Mouse (Mus musculus) monocyte, adult 2 months (primary cell): Measurements from ENCODE around the gene Atg4a.

ENCODE experiments used
- DNase-seq, 2 experiments: peaks; one replicate each; pipeline ENCODE4 v3.0.0; 2022; ENCODE audit warnings: low spot score in 2 of 2, low read depth in 1 of 2

The Atg4a gene

DNA sequence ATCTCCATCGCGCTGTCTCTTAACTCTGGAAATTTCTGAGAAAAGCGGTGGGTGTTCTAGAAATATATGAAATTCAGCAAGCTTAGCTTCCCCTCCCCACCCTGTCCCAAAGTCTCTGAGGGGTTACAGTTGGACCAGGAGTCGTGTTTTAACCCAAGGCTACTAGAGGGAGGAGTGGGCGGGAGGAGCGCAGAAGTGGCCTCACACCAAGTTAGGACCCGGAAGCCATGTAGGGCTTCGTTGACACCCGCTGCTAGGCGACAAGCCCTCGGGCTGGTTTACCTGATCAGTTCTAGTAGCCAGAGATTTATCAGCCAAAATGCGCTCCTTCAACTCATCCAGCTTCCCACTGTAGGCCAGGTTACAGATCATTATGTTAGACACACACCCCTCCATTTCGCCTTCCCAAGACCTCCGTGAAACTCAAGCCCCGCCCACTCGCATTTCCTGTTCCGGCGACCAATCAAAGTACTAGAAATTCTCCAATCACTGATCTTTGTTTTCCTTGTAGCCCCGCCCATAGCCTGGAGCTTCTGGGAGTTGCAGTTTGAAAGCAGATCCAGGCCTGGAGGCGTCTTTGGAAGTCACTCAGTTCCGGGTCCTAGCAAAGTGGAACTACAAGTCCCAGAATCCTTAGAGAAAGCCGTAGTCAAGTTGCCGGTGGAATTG lies at the start of gene Atg4a, which contains the start of gene Psmd10:
Gene Atg4a (plus strand): TSS at position 636 of the 669 bp plus-strand sequence.
Gene Psmd10 (minus strand): TSS at position 457 of the 669 bp plus-strand sequence.
- DNase-seq, result peak; percentile 53 to 77

DNA sequence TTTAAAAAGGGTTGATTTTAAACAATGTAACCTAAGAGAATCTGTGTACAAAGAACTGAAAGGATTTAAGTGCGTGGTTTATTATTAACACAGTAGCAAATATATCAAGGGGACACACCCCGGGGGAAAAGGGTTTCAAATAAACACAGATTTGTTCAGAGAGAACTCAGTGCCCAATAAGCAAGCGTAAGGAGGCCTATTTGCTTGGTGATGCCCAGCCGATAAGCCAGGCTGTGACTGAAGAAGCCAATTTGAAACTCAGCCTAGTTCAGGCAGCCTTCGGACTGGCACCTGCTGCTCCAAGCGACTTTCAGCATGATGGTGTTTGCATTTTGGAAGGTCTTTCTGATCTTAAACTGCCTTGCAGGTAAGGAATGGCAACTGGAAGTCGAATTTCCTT lies 49.3 kb upstream of the Atg4a start, which contains the start of gene Vsig1:
Gene Vsig1 (plus strand): TSS at position 249 of the 400 bp plus-strand sequence.
- DNase-seq, result no peak

DNA sequence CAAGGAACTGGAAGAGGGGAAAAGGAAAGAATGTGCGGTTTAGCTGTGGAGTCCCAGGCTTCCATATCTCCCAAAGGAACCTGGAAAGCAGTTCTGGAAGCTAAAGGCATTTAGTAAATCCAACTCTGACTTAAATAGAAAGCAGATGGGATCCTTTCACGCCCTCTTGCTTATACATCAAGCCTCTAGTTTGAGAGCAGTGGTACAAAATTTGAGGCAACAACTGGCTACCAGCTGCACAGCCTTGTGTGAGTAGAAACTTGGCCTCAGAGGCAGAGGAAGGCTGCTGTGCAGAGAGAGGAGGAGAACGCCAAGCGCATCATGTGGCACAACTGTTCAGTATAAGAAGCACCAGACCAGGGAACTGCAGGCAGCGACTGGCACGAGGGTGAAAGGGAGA lies 35.4 kb upstream of the Atg4a start:
- DNase-seq, result no peak

DNA sequence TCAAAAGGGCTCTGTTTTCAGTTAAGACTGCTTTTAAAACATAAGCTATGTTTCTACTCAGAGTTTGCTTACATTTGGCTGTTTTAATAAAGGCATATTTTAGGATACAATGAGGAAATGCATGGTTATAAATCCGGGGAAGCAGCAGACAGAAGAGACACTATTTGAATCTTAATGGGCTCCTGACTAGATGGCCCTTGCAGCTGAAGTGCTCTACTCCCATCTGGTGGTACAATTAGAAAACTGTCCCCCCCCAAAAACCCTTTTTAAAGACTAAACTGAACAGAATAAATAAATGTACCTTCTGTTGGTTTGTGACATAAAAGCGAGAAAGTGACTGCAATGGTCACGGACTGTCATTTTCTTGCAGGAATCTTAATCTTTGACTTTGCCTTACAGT lies 24.6 kb upstream of the Atg4a start:
- no peak for DNase-seq

DNA sequence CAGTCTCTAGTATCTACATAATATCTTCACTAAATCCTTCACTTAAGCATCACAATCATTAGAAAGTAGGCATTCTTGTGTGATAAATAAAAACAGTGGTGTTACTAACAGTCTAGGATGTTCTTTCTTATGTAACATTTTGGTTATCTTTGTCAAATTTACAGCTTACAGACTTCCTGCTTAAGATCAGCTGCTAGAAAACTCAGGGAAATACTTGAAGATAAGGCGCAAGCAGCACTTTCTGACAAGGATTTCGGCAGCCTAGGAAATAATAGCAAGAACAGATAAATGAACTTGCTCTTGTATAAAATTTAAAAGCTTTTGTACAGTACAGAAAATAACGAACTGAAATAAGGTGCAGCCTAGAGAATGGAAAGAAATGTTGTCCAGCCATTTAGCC lies 23.4 kb upstream of the Atg4a start:
- DNase-seq, result no peak

DNA sequence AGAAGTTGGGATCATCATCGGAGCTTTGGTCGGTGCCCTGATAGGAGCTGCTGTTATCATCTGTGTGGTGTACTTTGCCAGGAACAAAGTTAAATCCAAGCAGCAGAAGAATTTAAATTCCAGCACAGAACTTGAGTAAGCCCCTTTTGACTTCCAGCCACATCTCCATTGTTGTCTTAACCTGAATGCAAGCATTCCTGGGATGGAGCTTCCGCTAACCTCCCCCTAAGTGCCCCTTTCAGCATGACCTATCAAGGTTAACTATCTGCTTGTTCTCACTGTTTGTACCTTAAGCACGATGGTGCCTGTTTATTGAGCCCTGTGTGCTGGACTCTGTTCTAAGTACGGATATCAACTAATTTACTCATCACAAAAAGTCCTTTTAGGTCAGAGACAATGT lies 20.4 kb upstream of the Atg4a start:
- DNase-seq, result no peak

DNA sequence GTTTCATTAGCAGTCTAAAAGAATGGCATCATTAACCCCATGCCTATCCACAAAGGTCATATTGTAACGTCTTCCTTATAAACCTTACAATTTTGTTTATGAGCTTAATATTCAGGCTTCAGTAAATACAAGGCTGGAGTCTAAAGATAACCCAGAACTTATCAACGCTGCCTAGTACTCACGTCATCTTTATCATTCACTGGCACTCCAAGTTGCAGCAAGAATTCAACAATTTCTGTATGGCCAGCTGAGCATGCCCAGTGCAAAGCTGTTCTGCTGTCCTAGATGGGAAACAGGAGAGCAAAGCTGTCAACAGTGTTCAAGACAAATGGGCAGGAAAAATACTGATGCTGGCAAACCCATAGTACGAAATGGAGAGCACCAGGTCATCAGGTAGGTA lies 3.1 kb upstream of the Atg4a start:
- no peak for DNase-seq

DNA sequence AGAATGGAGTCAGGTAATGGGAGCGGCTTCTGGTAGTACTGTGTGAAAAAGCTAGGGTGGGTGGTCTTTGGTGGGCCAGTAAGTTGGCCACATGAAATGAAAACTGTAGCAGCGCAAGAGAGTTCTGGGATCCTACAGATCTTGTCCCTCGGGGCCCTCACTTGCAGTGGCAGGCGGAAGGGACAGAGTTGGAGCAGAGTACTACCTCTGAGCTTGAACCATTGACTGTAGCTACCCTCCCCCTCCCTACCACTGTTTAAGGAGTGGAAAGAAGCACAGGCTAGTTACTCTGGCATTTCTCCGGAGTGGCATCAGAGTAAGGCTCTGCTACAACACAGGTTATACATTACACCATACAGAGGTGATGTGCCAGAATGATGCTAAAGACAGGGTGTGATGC lies 252 bp downstream of the Atg4a start:
- no peak for DNase-seq

DNA sequence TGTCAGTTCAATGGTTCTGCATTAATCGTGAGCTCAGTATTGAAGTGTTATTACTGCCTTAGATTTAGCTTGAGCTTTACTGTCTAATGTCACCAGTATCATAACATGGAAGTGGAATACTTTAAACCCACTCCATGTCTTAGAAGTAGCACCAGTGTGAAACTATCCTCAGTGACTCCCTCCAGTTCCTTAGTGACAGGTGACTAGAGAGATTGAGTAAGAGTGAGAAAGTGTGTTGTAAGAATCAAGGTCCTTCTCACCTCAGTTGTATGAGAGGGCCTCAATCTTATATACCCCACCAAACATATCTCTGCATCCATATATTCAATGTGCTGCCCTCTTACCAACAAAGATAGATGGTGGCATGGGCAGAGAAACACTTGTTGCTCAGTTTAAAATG lies 22.2 kb downstream of the Atg4a start:
- DNase-seq, result no peak

DNA sequence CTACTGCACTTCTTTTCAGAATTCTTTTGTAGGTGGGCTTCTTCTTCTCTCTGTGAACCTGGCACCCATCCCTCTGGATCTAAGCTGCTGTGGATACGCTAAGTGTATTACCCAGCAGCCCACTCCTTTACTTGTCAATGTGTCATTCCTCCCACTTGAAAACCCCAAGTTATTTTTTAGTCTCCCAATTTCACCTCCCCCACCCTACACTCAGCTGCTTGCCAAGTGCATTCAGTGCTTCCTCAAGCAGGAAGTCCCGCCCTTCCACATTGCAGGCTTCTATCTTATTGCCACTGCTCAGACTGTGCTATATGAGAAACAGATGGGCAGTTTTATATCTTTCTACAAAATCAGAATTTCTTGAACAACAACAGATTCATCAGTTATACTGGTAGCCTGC lies 22.8 kb downstream of the Atg4a start:
- DNase-seq, result no peak

DNA sequence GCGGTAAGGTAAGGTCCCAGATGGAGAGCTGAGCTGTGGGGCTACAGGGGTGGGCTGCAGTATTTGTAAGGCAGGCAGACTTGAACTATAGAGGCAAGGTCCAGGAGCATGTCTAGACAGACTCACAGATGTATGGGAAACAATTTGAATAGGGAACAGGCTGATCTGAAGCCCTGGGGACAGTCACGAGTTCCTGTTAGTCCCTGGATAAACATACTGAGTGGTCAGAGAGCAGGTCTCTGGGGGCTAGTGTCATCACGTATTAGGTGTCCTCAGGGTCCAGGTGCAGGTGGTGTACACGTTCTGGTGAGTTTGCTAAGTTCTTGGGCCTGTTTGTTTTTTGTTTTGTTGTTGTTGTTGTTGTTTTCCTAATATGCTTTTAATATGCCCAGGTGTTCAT lies 23.5 kb downstream of the Atg4a start:
- DNase-seq, result no peak

DNA sequence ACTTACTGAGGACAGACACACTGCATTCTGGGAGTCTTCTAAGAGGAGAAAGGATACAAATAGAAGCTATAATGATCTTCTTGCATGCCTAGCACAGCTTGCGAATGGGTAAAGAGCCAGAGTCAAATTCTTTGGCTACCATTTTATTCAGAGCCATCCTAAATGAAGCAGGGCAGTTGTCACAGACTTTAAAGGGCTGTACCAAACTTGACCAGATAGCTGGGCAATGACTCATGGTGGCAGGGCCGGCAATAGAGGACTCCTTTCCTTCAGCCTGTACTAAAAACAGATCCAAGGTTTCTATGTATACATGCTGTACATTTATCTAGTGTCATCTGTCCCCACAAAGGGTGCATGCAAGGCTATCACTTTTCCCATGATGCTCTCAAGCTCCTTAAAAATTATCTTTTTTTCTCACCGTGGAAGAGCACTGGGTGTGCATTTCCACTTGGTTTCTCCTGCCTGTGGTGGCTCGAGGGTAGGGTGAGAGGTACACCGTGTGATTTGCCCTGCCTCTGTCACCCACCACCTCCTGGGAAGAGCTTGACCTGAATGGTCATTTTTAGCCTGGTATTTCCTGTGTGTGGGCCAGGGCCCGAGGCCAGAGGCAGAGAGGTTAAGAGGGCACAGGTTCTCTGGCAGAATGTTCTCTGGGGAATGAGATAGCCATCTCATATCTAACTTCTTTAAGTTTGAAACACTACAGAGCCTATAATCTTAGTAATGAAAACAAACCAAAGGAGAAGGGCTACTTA lies 26.7 kb downstream of the Atg4a start:
- DNase-seq, result no peak

DNA sequence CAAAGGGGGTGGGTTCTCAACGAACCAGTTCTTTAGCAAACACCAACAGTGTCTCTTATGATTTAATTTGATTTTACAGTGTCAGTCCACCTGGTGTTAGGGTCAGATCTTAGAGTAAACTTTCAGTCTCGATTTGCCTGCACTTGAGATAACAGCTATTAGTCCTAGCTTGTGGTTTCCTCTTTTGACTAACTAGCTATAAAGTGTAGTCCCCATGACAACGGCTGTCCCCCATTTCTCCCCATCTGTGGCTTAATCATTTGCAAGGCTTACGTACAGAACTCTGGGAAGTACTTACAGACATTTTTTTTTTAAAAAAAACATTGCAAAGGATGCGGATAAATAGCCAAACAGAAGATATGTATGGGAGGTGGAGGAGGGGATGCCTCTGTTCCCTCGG lies 28.1 kb downstream of the Atg4a start:
- no peak for DNase-seq

DNA sequence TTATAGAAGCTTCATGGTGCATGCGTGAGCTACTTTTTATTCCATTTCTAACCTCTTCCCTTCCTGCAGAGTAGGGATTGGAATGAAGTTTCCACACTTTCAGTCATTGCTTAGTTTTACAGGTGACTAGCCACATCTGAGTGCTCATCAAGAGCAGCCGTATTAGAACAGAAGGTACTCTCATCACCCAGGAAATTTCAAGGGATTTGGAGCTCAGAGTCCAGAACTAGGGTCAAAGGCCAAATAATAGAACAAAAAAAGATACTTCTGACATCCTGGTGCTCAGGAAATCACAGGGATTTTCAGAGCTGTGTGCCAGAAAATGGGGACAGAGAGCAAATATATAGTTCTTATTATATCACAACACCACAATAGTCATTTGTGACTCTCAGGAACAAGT lies 28.5 kb downstream of the Atg4a start:
- DNase-seq, result no peak

DNA sequence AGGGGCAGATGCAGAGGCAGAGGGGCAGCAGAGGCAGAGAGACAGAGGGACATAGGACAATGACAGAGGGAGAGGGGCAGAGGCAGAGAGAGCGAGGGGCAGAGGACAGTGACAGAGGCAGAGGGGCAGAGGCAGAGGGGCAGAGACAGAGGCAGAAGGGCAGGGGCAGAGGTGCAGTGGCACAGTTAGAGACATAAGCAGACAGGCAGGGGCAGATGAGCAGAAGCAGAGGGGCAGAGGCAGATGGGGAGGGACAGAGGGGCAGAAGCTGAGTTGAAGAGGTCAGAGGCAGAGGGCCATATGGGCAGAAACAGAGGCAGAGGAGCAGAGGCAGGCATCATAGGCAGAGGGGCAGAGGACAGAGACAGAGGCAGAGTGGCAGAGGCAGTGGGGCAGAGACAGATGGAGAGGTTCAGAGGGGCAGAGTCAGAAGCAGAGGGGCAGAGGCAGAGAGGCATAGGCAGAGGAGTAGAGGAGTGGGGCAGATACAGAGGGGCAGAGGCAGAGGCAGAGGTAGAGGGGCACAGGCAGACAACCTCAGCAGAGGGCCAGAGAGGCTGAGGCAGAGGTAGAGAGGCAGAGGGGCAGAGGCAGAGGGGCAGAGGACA lies 40.3 kb downstream of the Atg4a start:
- DNase-seq, result no peak

DNA sequence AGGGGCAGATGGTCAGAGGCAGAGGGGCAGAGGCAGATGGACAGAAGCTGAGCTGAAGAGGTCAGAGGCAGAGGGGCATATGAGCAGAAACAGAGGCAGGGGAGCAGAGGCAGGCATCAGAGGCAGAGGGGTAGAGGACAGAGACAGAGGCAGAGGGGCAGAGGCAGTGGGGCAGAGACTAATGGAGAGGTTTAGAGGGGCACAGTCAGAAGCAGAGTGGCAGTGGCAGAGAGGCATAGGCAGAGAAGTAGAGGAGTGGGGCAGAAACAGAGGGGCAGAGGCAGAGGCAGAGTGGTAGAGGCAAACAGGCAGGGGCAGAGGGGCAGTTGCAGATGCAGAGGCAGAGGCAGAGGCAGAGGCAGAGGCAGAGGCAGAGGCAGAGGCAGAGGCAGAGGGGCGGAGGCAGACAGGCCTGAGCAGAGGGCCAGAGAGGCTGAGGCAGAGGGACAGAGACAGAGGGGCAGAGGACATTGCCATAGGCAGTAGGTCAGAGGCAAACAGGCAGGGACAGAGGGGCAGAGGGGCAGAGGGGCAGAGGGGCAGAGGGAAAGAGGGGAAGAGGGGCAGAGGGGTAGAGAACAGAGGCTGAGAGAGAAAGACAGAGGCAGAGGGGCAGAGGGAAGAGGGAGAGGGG lies 41.3 kb downstream of the Atg4a start:
- DNase-seq, result no peak

DNA sequence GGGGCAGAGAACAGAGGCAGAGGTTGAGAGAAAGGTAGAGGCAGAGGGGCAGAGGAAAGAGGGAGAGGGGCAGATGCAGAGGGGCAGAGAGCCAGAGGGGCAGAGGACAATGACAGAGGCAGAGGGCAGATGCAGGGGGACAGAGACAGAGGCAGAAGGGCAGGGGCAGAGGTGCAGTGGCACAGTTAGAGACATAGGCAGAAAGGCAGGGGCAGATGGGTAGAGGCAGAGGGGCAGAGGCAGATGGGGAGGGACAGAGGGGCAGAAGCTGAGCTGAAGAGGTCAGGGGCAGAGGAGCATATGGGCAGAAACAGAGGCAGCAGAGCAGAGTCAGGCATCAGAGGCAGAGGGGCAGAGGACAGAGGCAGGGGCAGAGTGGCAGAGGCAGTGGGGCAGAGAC lies 42.2 kb downstream of the Atg4a start:
- no peak for DNase-seq

DNA sequence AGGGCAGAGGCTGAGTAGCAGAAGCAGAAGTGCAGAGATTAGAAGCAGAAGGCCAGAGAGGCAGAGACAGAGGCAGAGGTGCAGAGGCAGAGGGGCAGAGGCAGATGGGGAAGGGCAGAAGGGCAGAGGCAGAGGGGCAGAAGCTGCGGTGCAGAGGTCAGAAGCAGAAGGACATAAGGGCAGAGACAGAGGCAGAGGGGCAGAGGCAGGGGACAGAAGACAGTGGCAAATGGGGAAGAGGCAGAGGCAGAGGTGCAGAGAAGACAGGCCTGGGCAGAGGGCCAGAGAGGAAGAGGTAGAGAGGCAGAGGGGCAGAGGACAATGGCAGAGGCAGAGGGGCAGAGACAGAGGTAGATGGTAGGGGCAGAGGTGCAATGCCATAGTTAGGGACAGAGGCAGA lies 193.0 kb downstream of the Atg4a start:
- no peak for DNase-seq

DNA sequence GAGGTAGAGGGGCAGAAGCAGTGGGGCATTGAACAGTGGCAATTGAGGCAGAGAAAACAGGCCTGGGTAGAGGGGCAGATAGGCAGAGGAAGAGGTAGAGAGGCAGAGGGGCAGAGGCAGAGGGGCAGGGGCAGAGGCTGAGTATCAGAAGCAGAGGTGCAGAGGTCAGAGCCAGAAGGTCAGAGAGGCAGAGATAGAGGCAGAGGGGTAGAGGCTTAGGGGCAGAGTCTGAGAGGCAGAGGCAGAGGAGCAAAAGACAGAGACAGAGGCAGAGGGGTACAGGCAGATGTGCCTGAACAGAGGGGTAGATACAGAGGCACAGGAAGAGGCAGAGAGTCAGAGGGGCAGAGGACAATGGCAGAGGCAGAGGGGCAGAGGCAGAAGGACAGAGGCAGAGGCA lies 193.6 kb downstream of the Atg4a start:
- DNase-seq, result no peak

DNA sequence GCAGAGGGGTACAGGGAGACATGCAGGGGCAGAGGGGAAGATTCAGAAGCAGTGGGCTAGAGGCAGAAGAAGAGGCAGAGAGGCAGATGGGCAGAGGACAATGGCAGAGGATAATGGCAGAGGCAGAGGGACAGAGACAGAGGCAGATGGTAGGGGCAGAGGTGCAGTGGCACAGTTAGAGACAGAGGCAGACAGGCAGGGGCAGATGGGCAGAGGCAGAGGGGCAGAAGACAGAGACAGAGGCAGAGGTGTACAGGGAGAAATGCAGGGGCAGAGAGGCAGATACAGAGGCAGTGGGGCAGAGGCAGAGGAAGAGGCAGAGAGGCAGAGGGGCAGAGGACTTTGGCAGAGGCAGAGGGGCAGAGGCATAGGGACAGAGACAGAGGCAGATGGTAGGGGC lies 194.5 kb downstream of the Atg4a start:
- DNase-seq, result no peak

DNA sequence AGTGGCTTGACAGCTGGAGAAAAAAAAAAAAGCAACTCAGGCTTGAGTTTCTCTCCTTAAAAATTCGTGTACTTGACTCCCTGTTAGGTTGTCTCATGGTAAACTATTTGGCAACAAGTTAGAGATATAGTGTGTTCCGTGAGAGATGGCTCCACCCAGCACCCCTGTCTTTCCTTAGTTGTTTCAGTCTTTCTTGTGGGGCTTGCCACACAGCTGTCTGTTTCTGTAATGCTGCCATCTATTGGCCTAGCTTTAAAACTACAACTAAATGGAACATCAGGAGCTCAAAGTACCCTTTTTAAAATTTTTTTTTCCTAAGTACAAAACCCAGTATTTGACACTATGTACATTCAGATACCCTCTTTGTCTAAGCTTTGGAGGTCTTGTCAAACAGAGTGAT lies 200.0 kb downstream of the Atg4a start:
- DNase-seq, result no peak

DNA sequence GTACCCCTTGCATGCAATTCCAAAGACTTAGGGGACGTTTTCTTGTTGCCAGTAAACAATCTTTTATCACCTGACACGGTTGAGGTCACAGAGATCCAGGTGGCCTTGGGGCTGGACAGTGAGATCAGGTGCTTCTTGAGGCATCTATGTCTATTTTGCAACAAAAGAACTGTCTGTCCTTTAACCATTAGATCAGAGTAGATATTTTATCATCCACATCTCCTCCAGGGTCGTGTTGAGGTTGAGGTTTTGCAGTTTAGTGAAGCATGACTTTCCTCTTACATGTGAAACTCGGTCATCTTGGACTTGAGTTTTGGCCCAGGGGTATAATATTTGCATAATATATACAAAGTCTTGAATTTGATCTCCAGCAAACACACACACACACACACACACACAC lies 200.9 kb downstream of the Atg4a start:
- DNase-seq, result no peak
